Mouse (Mus musculus) heart, postnatal 25 days (tissue): ENCODE results near the gene Pet117. TPM values are rescaled to one million over a fixed set of nuclear protein-coding genes. Genes with fewer than 3 reads are reported as not detected.

ENCODE experiments used
- DNase-seq: peaks from one replicate; pipeline ENCODE4 v3.0.0; 2022; ENCODE audit warnings: low spot score
- intact Hi-C: fragments of 180-260 bp; cut with DNase I; formaldehyde crosslinking; loops from one replicate; pipeline ENCODE4 v1.15.1; 2025
- total RNA-seq, 2 experiments: library from RNA; stranded (reverse); gene quantifications; 2 replicates each; pipeline ENCODE4 v1.2.3; 2021

Pet117 gene
- total RNA-seq, 2 experiments from 2014 or later = 8.0 to 9.4 TPM

DNA sequence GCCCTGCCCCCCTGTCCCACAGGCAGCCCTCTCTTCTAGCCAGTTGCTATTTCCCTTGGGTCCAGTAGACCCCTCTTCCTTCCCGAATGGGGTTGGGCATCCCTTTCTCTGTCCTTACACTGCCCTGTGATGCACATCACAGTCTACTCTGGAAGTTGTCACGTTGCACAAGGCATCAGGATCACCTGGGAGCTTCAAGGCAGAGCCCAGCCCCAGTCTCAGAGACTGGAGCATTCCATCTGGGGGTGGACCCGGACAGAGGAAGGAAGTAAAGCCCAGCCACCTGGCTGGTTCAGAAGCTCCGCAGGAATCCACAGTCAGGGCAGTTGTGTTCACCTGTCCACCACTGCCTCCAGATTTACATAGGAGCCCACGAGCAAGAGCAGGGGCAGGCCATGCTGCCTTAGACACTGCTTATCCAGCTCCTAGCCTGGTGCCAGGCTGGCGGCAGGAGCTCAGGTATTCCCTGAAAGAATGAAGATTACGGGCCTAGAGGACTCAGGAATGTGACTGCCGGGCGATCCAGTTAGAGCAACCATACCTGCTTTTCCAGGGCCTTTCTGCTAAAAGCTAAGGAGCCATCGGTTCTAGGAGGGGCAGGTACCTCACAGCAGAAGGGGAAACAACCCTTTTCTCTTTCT is 6.4 kb downstream of the Pet117 start:
- intact Hi-C loops = no loop called here

DNA sequence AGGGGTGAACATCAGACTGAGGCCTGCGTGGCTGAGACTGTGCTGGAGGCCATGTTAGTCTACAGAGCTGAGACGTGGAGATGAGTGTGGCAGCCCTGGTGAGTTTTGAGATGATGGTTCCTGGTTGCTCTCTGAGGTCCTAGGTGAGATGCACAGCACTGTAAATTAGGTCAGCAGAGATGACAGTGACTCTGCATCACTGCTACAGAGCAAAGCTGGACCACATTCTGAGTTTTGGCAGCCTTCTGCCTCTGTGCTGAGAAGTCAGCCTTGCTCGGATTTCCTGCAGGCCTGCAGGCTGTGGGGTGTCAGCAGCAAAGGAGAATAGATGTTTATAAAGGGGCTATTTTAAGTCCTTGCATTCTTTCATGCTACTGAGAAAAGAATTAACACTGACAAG is 12.5 kb downstream of the Pet117 start:
- no peak for DNase-seq
- intact Hi-C loops = no loop called here

More for the DNA sequence above, 6.4 kb downstream of the Pet117 start:
- DNase-seq = no peak

DNA sequence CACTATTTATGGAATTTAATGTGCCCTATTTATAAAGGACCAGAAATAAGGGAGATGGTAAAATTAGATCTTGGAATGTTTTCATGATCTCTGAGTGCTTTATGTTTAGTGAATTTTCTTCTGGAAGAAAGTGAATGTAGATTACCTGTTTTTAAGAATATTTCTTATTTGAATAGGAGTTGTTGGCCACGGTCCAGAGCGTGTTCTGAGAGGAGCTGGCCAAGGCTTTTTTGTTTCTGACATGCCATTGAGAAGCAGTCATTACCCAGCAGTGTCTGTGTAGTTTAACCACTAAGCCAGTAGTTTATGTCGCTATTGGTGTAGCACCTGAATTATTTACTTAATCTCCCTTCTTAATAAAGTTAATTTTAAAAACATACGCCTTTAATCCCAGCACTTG is 12.9 kb downstream of the Pet117 start:
- no peak for DNase-seq
- intact Hi-C loops = no loop called here

DNA sequence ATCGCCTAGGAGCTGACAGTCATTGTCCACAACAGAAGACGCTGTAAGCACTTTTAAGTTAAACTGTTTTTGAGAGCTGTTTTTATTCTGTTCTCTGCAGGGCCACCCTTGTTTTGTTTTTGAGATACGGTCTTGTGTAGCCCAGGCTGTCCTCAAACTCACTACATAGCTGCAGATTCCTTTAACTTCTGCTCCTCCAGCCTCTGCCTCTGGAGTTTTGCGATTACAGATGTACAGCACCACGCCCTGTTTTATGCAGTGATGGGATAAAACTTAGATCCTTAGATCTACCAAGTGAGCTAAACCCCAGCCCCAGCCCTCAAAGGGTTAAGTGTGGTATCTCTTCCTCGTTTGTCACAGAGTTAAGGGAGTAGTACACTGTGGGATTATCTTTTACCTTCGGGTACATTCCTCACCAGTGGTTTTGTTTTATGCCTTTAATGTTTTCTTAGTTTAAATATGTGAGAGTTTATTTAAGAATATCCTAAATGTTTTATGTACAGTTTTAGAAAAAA is 13.9 kb downstream of the Pet117 start:
- no peak for DNase-seq
- intact Hi-C loops = no loop called here

DNA sequence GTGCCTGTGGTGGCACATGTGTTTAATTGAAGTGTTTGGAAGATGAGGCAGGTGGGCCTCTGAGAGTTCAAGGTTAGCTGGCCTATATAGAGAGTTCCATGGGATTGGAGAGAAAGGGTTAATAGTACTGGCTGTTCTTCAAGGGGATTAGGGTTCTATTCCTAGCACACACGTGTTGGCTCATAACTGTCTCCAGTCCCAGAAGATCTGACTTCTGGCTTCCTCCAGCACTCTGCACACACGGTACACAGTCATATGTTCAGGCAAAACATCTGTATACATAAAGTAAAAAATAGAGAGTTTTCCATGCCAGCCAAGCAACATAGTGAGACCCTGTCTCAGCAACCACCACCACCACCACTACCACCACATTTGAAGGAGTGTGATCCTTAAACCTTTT is 17.5 kb downstream of the Pet117 start:
- intact Hi-C loops = no loop called here
- DNase-seq = no peak

DNA sequence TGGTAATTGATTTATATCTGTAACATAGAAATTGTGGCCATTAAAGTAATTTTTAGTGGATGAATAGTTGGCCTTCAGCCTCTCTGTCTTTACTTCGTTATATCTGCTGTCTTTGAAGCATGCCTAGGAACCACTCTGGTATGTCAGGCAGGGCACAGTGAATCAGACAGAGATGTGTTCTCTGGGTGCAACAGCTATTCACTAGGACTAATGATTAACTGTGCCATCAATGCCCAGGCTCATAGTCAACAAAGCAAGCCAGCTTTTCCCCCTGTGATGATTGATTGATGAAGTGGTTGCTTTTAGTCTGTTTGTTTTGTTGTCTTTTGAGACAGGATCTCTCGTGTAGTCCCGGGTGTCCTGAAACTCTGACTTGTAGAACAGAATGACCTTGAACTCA is 19.6 kb downstream of the Pet117 start:
- no peak for DNase-seq
- intact Hi-C loops = no loop called here

DNA sequence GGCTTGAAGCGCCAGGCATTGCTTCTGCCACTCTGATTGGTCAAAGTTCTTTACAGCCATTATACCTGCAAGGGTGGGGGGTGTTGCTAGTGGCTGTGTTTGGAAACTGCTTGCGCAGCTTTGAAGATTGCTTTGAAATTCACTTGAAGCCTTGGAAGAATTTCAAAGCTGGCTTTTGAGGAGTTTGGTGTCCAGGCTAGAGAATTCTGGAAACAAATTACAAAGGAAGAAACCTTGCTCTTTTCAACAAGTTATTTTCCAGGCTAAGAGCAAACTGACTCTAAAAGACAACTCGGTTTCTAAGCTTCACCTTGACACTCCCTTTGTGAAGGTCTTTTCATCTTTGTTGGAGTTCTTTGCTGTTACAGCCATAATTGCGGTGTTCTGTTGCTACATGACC is 30.7 kb downstream of the Pet117 start:
- DNase-seq = no peak
- intact Hi-C loops = no loop called here

DNA sequence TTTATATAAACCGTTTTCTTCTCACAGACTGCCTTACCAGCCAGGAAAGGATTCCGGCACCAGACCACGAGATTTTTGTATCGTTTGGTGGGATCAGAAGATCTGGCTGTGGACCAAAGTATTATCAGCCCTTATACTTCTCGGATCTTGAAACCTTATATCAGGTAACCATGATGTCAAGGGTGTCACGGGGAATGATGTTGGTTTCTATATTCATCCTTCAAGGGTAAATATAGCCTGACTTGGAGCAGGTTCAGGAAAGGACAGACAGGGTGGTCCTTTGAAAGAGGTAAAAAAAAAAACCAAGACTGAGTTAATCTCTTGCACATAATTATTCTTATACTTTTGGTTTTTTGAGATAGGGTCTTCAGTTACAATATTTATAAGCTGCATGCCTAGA is 31.9 kb downstream of the Pet117 start:
- no peak for DNase-seq
- intact Hi-C loops = no loop called here

DNA sequence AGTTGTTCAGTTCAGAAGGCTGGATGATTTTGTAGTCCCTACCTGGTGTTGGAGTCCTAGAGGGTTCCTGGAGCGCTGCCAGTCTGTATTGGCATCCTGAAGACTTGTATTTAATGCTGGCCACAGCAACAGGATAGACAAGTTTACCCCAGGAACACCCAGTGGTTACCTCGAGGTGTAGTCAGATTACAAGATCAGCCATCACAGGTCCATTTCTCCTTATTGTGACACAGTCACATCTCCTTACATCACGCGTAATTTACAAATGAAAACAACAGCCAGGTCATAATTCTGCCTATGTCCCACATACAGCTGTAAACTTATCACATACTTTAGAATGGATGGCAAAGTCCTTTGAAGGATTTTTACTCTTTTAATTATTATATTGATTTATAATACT is 40.2 kb downstream of the Pet117 start:
- DNase-seq = no peak
- intact Hi-C loops = no loop called here

DNA sequence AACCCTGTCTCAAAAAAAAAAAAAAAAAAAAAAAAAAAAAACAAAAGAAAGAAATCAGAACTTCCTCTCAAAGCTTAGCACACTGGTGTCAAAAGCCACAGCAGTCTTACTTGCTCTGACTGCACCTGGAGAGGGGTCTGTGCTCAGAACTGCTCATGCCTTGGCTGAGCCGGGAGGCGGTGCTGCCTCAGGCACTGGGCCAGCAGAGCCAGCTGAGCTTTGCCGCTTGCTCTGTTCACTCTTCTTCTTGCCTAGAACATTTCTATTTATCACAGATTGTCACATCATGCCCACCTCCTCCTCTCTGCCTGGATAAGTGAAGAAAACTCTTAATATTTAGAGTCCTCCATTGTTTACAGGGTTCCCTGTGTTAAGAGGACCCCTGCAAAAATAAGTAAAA is 41.8 kb downstream of the Pet117 start:
- DNase-seq = no peak
- intact Hi-C loops = no loop called here

DNA sequence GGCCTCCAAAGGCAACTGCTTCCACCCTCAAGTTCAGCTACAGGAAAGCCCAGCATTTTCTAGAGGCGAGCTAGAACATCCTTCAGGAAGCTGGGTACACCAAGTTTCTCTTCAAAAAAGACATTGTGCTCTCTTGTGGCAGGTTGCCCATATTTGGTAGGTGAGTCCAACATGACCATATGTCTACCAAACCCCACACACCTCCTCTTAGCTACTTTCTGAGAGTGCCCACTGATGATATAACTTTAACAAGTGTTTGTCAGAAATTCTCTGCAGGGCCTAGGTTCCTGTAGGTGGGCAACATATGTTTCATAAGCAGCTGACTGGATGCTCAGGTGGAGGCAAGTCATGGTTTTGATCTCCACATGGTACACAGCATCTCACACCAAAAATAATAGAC is 45.9 kb downstream of the Pet117 start:
- no peak for DNase-seq
- intact Hi-C loops = no loop called here

DNA sequence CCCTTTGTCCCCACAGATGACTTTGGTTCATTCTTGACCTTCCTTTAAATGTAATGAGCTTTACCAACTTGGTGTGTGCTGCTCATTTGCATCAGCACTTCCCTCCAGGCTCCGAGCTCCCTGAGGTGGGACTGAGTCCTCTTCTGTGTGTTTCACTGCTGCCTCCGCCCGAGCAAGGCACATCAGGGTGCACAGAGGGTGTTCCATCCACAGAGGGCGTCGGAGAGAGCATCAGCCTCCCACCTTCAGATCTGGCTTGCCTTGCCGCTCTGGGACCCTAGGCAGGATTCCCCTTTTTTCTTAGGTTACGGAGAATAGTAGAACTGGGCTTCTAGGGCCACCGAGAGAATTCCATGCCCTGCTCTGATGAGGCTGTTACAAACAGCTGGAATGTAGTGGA is 48.1 kb downstream of the Pet117 start:
- DNase-seq = no peak
- intact Hi-C loops = no loop called here

DNA sequence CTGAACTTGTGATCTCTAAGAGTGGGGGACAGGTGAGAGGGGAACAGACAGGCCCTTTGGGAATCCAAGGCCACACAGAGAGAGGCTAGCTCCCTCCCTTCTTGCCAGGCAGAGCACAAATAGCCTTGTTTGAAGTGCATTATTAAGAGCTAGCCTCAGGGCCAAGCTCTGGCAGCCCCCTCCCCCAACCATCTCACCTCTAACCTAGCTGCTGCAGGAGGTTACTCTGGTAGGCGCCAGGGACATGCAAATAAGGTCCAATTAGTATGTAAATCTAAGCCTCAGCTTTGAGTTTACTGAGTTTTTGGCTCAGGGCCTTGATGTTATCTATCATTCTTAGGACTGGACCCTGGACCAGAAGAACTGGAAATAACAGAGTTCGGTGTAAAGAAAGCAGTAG is 49.3 kb downstream of the Pet117 start:
- intact Hi-C loops = no loop called here
- DNase-seq = no peak

DNA sequence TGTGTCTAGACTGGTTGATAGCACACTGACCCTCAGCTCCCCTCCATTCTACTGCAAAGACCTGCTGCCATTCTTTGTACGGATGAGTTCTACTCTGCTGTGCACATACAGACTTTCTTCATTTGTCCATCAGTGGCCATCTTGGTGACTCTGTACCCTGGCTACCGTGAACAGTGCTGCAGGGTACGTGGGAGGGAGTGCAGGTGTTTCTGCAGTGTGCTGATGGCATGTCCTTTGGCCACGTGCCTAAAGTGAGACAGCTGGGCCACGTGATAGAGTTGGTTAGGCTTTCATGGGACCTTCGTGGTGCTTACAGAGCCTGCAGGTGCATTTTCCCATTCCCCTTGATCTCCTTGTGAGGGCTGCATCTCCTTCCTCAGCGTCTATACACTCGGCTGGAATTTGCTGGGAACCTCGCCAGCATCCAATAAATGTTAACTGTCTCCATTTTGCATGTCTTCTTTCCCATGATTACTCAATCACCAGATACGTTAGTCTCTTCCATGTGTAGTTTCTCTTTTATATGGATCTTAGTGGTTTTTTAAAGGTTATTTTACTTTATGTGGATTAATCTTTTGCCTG is 53.4 kb downstream of the Pet117 start:
- intact Hi-C loops = no loop called here
- no peak for DNase-seq

Other genes starting within 250 kb of the Pet117 start
- gene Mgme1, start 98.3 kb upstream of the Pet117 start, total RNA-seq = 10 to 100 TPM; 12.3 to 12.4 TPM
- gene Snx5, start 98.1 kb upstream of the Pet117 start, total RNA-seq = 10 to 100 TPM; 47.7 to 48.8 TPM
- gene Ovol2, start 36.9 kb upstream of the Pet117 start, total RNA-seq = not detected
- gene Kat14, start within 50 bp of the Pet117 start, total RNA-seq = 10 to 100 TPM; 21.2 to 21.5 TPM
- gene Dzank1, start 158.4 kb downstream of the Pet117 start, total RNA-seq = 1 to 10 TPM in 1 of 2 experiments, under 1 TPM in 1; 0.70 to 2.1 TPM
- 10 to 100 TPM; 10.6 to 10.8 TPM for gene Polr3f, start 158.7 kb downstream of the Pet117 start, total RNA-seq
- 10 to 100 TPM; 10.4 to 12.1 TPM for gene Rbbp9, start 181.9 kb downstream of the Pet117 start, total RNA-seq
- 10 to 100 TPM; 22.5 to 28.1 TPM for gene Sec23b, start 187.2 kb downstream of the Pet117 start, total RNA-seq
- gene Smim26, start 225.1 kb downstream of the Pet117 start, total RNA-seq = 10 to 100 TPM; 92.0 to 94.9 TPM
- gene Dtd1, start 230.9 kb downstream of the Pet117 start, total RNA-seq = 10 to 100 TPM; 10.9 to 11.2 TPM